Mouse (Mus musculus) stomach, embryonic 14.5 days (tissue): ENCODE measurements around the gene Usp50. TPM values are rescaled to one million over a fixed set of nuclear protein-coding genes. Genes with fewer than 3 reads are reported as not detected.

ENCODE experiments used
- ATAC-seq: fragments of 200-750 bp; cut with Nextera tagmentation; 2 replicates; pipeline ENCODE4 v1.8.0; 2017; ENCODE audit warnings: low read depth, moderate TSS enrichment; ENCODE audit not compliant: insufficient number of reproducible peaks, insufficient read depth, low FRiP score
- H3K27ac ChIP-seq: fragments of 300-500 bp; sonication (generic); 2 replicates; pipeline ENCODE4 v1.5.1; 2014; ENCODE audit warnings: mild to moderate bottlenecking, low read length, moderate library complexity, mixed read lengths
- H3K27me3 ChIP-seq: fragments of 300-500 bp; sonication (generic); 2 replicates; pipeline ENCODE4 v1.6.1; 2014; ENCODE audit warnings: low read length, control low read depth, mixed read lengths; ENCODE audit not compliant: control insufficient read depth, insufficient read depth
- H3K36me3 ChIP-seq: fragments of 300-500 bp; sonication (generic); 2 replicates; pipeline ENCODE4 v1.6.1; 2014; ENCODE audit warnings: mild to moderate bottlenecking, control low read depth, low read length, moderate library complexity, mixed read lengths; ENCODE audit not compliant: control insufficient read depth, insufficient read depth
- H3K4me1 ChIP-seq: fragments of 300-500 bp; sonication (generic); 2 replicates; pipeline ENCODE4 v1.6.1; 2014; ENCODE audit warnings: low read length, control low read depth, mixed read lengths; ENCODE audit not compliant: control insufficient read depth, insufficient read depth
- H3K4me2 ChIP-seq: fragments of 300-500 bp; sonication (generic); replicated peaks from 2 replicates; pipeline ENCODE4 v1.6.1; 2014; ENCODE audit warnings: low read depth, low read length, control low read depth
- H3K4me3 ChIP-seq: fragments of 300-500 bp; sonication (generic); 2 replicates; pipeline ENCODE4 v1.5.1; 2014; ENCODE audit warnings: low read depth, low read length, control low read depth
- H3K9ac ChIP-seq: fragments of 300-500 bp; sonication (generic); replicated peaks from 2 replicates; pipeline ENCODE4 v1.6.1; 2014; ENCODE audit warnings: low read depth, mild to moderate bottlenecking, control low read depth, low read length, moderate library complexity, mixed read lengths
- H3K9me3 ChIP-seq: fragments of 300-500 bp; sonication (generic); 2 replicates; pipeline ENCODE4 v1.6.1; 2016; ENCODE audit warnings: low read depth, low read length, control low read depth; ENCODE audit not compliant: control insufficient read depth
- WGBS: fragments of 180-500 bp; shearing (Covaris S2); extraction: QIAGEN DNeasy Blood & Tissue Kit; methylation state at CpG from one replicate; pipeline ENCODE4 v1.1.7; 2014; 5-methylcytosine and 5-hydroxymethylcytosine counted together
- polyA plus RNA-seq: library from polyadenylated mRNA; unstranded; fragments of >200 nt; fragmentation: Nextera tagmentation; extraction: Ambion mirVana; gene quantifications from 2 replicates; pipeline ENCODE4 v1.2.1, GENCODE M21; 2014

The Usp50 gene
- polyA plus RNA-seq: 3.7 and 4.1 TPM in 2 replicates

- Histone ChIP-seq H3K27me3 (no peaks in the 10 kb centered on the region), H3K36me3 (no peaks in the 10 kb centered on the region), H3K9ac (no peak within 1 kb of the TSS), H3K9me3 (no peaks in the 10 kb centered on the region), H3K4me1 (no peaks in the 10 kb centered on the region), H3K4me3 (no peak within 1 kb of the TSS), H3K4me2 (no peak within 1 kb of the TSS), H3K27ac (no peak within 1 kb of the TSS)
- WGBS: 62% methylated on average over 4 of the region's 4 CpGs
- ATAC-seq: no peak
Observed at GRCm38 (mm10) chr2:126783370-126783769, at the start of gene Usp50. TSS of gene Usp50 (minus strand) at chr2:126783470.

GRCm38 (mm10) chr2:126817414-126817813 lies 34.1 kb upstream of the Usp50 start:
- Histone ChIP-seq H3K9me3 (no peaks in the 10 kb centered on the region), H3K36me3 (peaks cover 51% of the 10 kb centered on the region; the same call in 1 of the 2 replicates), H3K27me3 (no peaks in the 10 kb centered on the region), H3K4me3 (no peak overlapping the region), H3K27ac (no peak overlapping the region), H3K4me1 (no peaks in the 10 kb centered on the region), H3K9ac (no peak overlapping the region), H3K4me2 (no peak overlapping the region)
- no peak for ATAC-seq
- 80% methylated on average over 2 of the region's 2 CpGs for WGBS

- H3K9ac ChIP-seq: no peak overlapping the region
- no peak overlapping the region for H3K27ac ChIP-seq
- H3K36me3 ChIP-seq: peaks cover 55% of the 10 kb centered on the region
- no peak overlapping the region for H3K4me3 ChIP-seq
- no peaks in the 10 kb centered on the region for H3K4me1 ChIP-seq
- H3K27me3 ChIP-seq: no peaks in the 10 kb centered on the region
- H3K4me2 ChIP-seq: no peak overlapping the region
- H3K9me3 ChIP-seq: no peaks in the 10 kb centered on the region
- no peak for ATAC-seq
- 90% methylated on average over 4 of the region's 4 CpGs for WGBS
Observed at GRCm38 (mm10) chr2:126816644-126817347, 33.5 kb upstream of the Usp50 start.

GRCm38 (mm10) chr2:126815822-126816221 lies 32.6 kb upstream of the Usp50 start:
- Histone ChIP-seq H3K27me3 (no peaks in the 10 kb centered on the region), H3K36me3 (peaks cover 56% of the 10 kb centered on the region), H3K4me3 (no peak overlapping the region), H3K9ac (no peak overlapping the region), H3K4me1 (no peaks in the 10 kb centered on the region), H3K4me2 (no peak overlapping the region), H3K27ac (no peak overlapping the region), H3K9me3 (no peaks in the 10 kb centered on the region)
- 26% methylated on average over 1 of the region's 1 CpGs for WGBS
- no peak for ATAC-seq

GRCm38 (mm10) chr2:126801980-126802379 lies 18.7 kb upstream of the Usp50 start:
- Histone ChIP-seq H3K9ac (no peak overlapping the region), H3K4me3 (no peak overlapping the region), H3K9me3 (no peaks in the 10 kb centered on the region), H3K4me1 (no peaks in the 10 kb centered on the region), H3K27ac (no peak overlapping the region), H3K4me2 (no peak overlapping the region), H3K27me3 (no peaks in the 10 kb centered on the region), H3K36me3 (peaks cover 41% of the 10 kb centered on the region)
- no peak for ATAC-seq
- 95% methylated on average over 3 of the region's 3 CpGs for WGBS

- no peak for ATAC-seq
- Histone ChIP-seq H3K9ac (no peak overlapping the region), H3K36me3 (peaks cover 60% of the 10 kb centered on the region), H3K27ac (no peak overlapping the region), H3K9me3 (no peaks in the 10 kb centered on the region), H3K4me2 (no peak overlapping the region), H3K4me3 (no peak overlapping the region), H3K27me3 (no peaks in the 10 kb centered on the region), H3K4me1 (no peaks in the 10 kb centered on the region)
- 78% methylated on average over 5 of the region's 5 CpGs for WGBS
Observed at GRCm38 (mm10) chr2:126798455-126798854, 15.2 kb upstream of the Usp50 start.

- H3K9ac ChIP-seq: no peak overlapping the region
- 80% methylated on average over 3 of the region's 3 CpGs for WGBS
- H3K36me3 ChIP-seq: peaks cover 66% of the 10 kb centered on the region
- H3K4me3 ChIP-seq: no peak overlapping the region
- ATAC-seq: no peak
- no peaks in the 10 kb centered on the region for H3K9me3 ChIP-seq
- no peak overlapping the region for H3K27ac ChIP-seq
- H3K4me2 ChIP-seq: no peak overlapping the region
- H3K27me3 ChIP-seq: no peaks in the 10 kb centered on the region
- H3K4me1 ChIP-seq: no peaks in the 10 kb centered on the region
Observed at GRCm38 (mm10) chr2:126795708-126796107, 12.4 kb upstream of the Usp50 start.

GRCm38 (mm10) chr2:126792611-126793010 lies 9.3 kb upstream of the Usp50 start:
- 74% methylated on average over 5 of the region's 5 CpGs for WGBS
- ATAC-seq: no peak
- Histone ChIP-seq H3K27me3 (no peaks in the 10 kb centered on the region), H3K4me3 (no peak overlapping the region), H3K9me3 (no peaks in the 10 kb centered on the region), H3K4me2 (no peak overlapping the region), H3K9ac (no peak overlapping the region), H3K27ac (no peak overlapping the region), H3K4me1 (no peaks in the 10 kb centered on the region), H3K36me3 (peaks cover 51% of the 10 kb centered on the region)
